Mouse (Mus musculus) limb, embryonic 10.5 days (tissue): ENCODE data around the gene Pafah1b3. TPM values are rescaled to one million over a fixed set of nuclear protein-coding genes. Genes with fewer than 3 reads are reported as not detected.

Experiments
- DNase-seq: peaks from one replicate; pipeline ENCODE4 v3.0.0-alpha.2; 2017; ENCODE audit warnings: low spot score
- H3K27ac ChIP-seq: fragments of 300-500 bp; sonication (generic); 2 replicates; pipeline ENCODE4 v1.5.1; 2016; ENCODE audit warnings: mild to moderate bottlenecking
- H3K27me3 ChIP-seq: fragments of 300-500 bp; sonication (generic); 2 replicates; pipeline ENCODE4 v1.6.1; 2016; ENCODE audit warnings: low read depth, mild to moderate bottlenecking; ENCODE audit not compliant: poor library complexity, severe bottlenecking
- H3K36me3 ChIP-seq: fragments of 300-500 bp; sonication (generic); 2 replicates; pipeline ENCODE4 v1.6.1; 2016; ENCODE audit warnings: mild to moderate bottlenecking, moderate library complexity
- H3K4me1 ChIP-seq: fragments of 300-500 bp; sonication (generic); 2 replicates; pipeline ENCODE4 v1.6.1; 2016
- H3K4me3 ChIP-seq: fragments of 300-500 bp; sonication (generic); 2 replicates; pipeline ENCODE4 v1.5.1; 2016; ENCODE audit warnings: mild to moderate bottlenecking, moderate library complexity
- H3K9me3 ChIP-seq: fragments of 300-500 bp; sonication (generic); replicated peaks from 2 replicates; pipeline ENCODE4 v1.6.1; 2016; ENCODE audit warnings: mild to moderate bottlenecking
- WGBS: fragments of 180-500 bp; shearing (Covaris S2); methylation state at CpG from one replicate; pipeline ENCODE4 v1.1.7; 2016; 5-methylcytosine and 5-hydroxymethylcytosine counted together
- polyA plus RNA-seq: library from polyadenylated mRNA; unstranded; fragments of >200 nt; fragmentation: Nextera tagmentation; extraction: Ambion mirVana; gene quantifications from 2 replicates; pipeline ENCODE4 v1.2.1, GENCODE M21; 2016

The Pafah1b3 gene
- polyA plus RNA-seq, 1 experiment from 2014 or later = 248 TPM

GRCm38 (mm10) chr7:25315306-25316041, 17.7 kb upstream of the Pafah1b3 start:
- Histone ChIP-seq H3K36me3 (peaks cover 11% of the 10 kb centered on the region), H3K27me3 (peaks cover 53% of the 10 kb centered on the region), H3K4me1 (peaks cover 45% of the 10 kb centered on the region), H3K27ac (peak overlapping the region; percentile 71), H3K4me3 (peak overlapping the region; percentile 78), H3K9me3 (no peaks in the 10 kb centered on the region)
- DNase-seq = peak; percentile 59
- under 1% methylated on average over 69 of the region's 69 CpGs for WGBS

- WGBS = 1% methylated on average over 51 of the region's 51 CpGs
- Histone ChIP-seq H3K27me3 (peaks cover 53% of the 10 kb centered on the region), H3K27ac (peak overlapping the region; percentile 71), H3K4me1 (peaks cover 45% of the 10 kb centered on the region), H3K36me3 (peaks cover 5% of the 10 kb centered on the region; the same call in 1 of the 2 replicates), H3K4me3 (peak overlapping the region; percentile 78), H3K9me3 (no peaks in the 10 kb centered on the region)
- peak; percentile 47 for DNase-seq
Measured at GRCm38 (mm10) chr7:25314606-25315305, 17.0 kb upstream of the Pafah1b3 start.

GRCm38 (mm10) chr7:25313325-25313724, 15.5 kb upstream of the Pafah1b3 start:
- Histone ChIP-seq H3K9me3 (no peaks in the 10 kb centered on the region), H3K27me3 (peaks cover 64% of the 10 kb centered on the region), H3K4me3 (no peak overlapping the region), H3K27ac (no peak overlapping the region), H3K36me3 (no peaks in the 10 kb centered on the region), H3K4me1 (peaks cover 42% of the 10 kb centered on the region)
- DNase-seq = no peak
- 53% methylated on average over 7 of the region's 7 CpGs for WGBS

- WGBS = 85% methylated on average over 11 of the region's 11 CpGs
- no peak for DNase-seq
- Histone ChIP-seq H3K27me3 (peaks cover 85% of the 10 kb centered on the region), H3K4me3 (no peak overlapping the region), H3K36me3 (no peaks in the 10 kb centered on the region), H3K9me3 (no peaks in the 10 kb centered on the region), H3K4me1 (peaks cover 24% of the 10 kb centered on the region), H3K27ac (no peak overlapping the region)
Measured at GRCm38 (mm10) chr7:25311193-25311592, 13.4 kb upstream of the Pafah1b3 start.

- no peak overlapping the region for H3K27ac ChIP-seq
- DNase-seq = no peak
- H3K9me3 ChIP-seq = no peaks in the 10 kb centered on the region
- no peak overlapping the region for H3K4me3 ChIP-seq
- H3K36me3 ChIP-seq = no peaks in the 10 kb centered on the region
- peaks cover 80% of the 10 kb centered on the region for H3K27me3 ChIP-seq
- WGBS = 87% methylated on average over 9 of the region's 9 CpGs
- peaks cover 16% of the 10 kb centered on the region for H3K4me1 ChIP-seq
Measured at GRCm38 (mm10) chr7:25309425-25309824, 11.6 kb upstream of the Pafah1b3 start.

GRCm38 (mm10) chr7:25308702-25309318, 11.0 kb upstream of the Pafah1b3 start:
- peaks cover 11% of the 10 kb centered on the region for H3K4me1 ChIP-seq
- H3K27ac ChIP-seq = no peak overlapping the region
- no peaks in the 10 kb centered on the region for H3K36me3 ChIP-seq
- H3K27me3 ChIP-seq = peaks cover 78% of the 10 kb centered on the region
- DNase-seq = no peak
- 60% methylated on average over 17 of the region's 17 CpGs for WGBS
- H3K4me3 ChIP-seq = no peak overlapping the region
- H3K9me3 ChIP-seq = no peaks in the 10 kb centered on the region

GRCm38 (mm10) chr7:25306614-25306996, 8.8 kb upstream of the Pafah1b3 start:
- H3K27ac ChIP-seq = no peak overlapping the region
- H3K4me1 ChIP-seq = peaks cover 11% of the 10 kb centered on the region
- no peaks in the 10 kb centered on the region for H3K36me3 ChIP-seq
- no peaks in the 10 kb centered on the region for H3K9me3 ChIP-seq
- no peak for DNase-seq
- peaks cover 65% of the 10 kb centered on the region for H3K27me3 ChIP-seq
- peak overlapping the region; percentile 59; the same call in 1 of the 2 replicates for H3K4me3 ChIP-seq
- WGBS = 52% methylated on average over 2 of the region's 2 CpGs

GRCm38 (mm10) chr7:25305956-25306613, 8.3 kb upstream of the Pafah1b3 start, which contains the start of gene Tmem145:
Gene Tmem145, plus strand, starts transcription at chr7:25306106.
- Histone ChIP-seq H3K4me3 (peak within 1 kb of the TSS; percentile 59), H3K27me3 (peaks cover 60% of the 10 kb centered on the region), H3K36me3 (no peaks in the 10 kb centered on the region), H3K9me3 (no peaks in the 10 kb centered on the region), H3K27ac (peak within 1 kb of the TSS; percentile 26; the same call in 1 of the 2 replicates), H3K4me1 (peaks cover 14% of the 10 kb centered on the region)
- peak; percentile 85 for DNase-seq
- under 1% methylated on average over 47 of the region's 47 CpGs for WGBS

GRCm38 (mm10) chr7:25305481-25305880, 7.7 kb upstream of the Pafah1b3 start:
- no peaks in the 10 kb centered on the region for H3K36me3 ChIP-seq
- peaks cover 58% of the 10 kb centered on the region for H3K27me3 ChIP-seq
- no peak for DNase-seq
- H3K4me1 ChIP-seq = peaks cover 17% of the 10 kb centered on the region
- H3K4me3 ChIP-seq = peak overlapping the region; percentile 59
- H3K9me3 ChIP-seq = no peaks in the 10 kb centered on the region
- WGBS = 3% methylated on average over 2 of the region's 2 CpGs
- H3K27ac ChIP-seq = no peak overlapping the region

GRCm38 (mm10) chr7:25303685-25304006, 5.9 kb upstream of the Pafah1b3 start:
- peaks cover 17% of the 10 kb centered on the region for H3K4me1 ChIP-seq
- DNase-seq = no peak
- H3K36me3 ChIP-seq = no peaks in the 10 kb centered on the region
- H3K4me3 ChIP-seq = no peak overlapping the region
- H3K27ac ChIP-seq = no peak overlapping the region
- 68% methylated on average over 3 of the region's 3 CpGs for WGBS
- no peaks in the 10 kb centered on the region for H3K9me3 ChIP-seq
- peaks cover 50% of the 10 kb centered on the region for H3K27me3 ChIP-seq

- peaks cover 45% of the 10 kb centered on the region for H3K27me3 ChIP-seq
- H3K4me3 ChIP-seq = no peak overlapping the region
- H3K4me1 ChIP-seq = peaks cover 21% of the 10 kb centered on the region
- no peaks in the 10 kb centered on the region for H3K36me3 ChIP-seq
- WGBS = 62% methylated on average over 9 of the region's 9 CpGs
- no peak for DNase-seq
- no peak overlapping the region for H3K27ac ChIP-seq
- no peaks in the 10 kb centered on the region for H3K9me3 ChIP-seq
Measured at GRCm38 (mm10) chr7:25303003-25303684, 5.4 kb upstream of the Pafah1b3 start.

- no peak within 1 kb of the TSS for H3K4me3 ChIP-seq
- peak; percentile 52 for DNase-seq
- no peak within 1 kb of the TSS for H3K27ac ChIP-seq
- 61% methylated on average over 19 of the region's 19 CpGs for WGBS
- H3K4me1 ChIP-seq = peaks cover 36% of the 10 kb centered on the region
- H3K36me3 ChIP-seq = peaks cover 5% of the 10 kb centered on the region
- no peaks in the 10 kb centered on the region for H3K9me3 ChIP-seq
- peaks cover 25% of the 10 kb centered on the region for H3K27me3 ChIP-seq
Measured at GRCm38 (mm10) chr7:25301063-25301462, 3.3 kb upstream of the Pafah1b3 start, which contains the start of gene Prr19. Gene Prr19, plus strand, starts transcription at chr7:25301411.
